Mouse (Mus musculus) embryo, embryonic 9.5 days (tissue): ENCODE data around the gene Gm43064.
A peak's percentile ranks its signal among the peaks of the same experiment; 100 is the strongest.
"Not testable (repeated sequence)": the region's sequence is repeated elsewhere in the genome, so short reads cannot be mapped to it uniquely, and the experiment has no call there.

Source experiments
- DNase-seq: peaks from one replicate; pipeline ENCODE4 v3.0.0-alpha.2; 2017; ENCODE audit errors: extremely low spot score

Gene Gm43064

GRCm38 (mm10) chr3:103808891-103809798 lies at the start of gene Gm43064, which contains the start of the genes Dclre1b and Ap4b1:
Gm43064 (plus strand) TSS chr3:103809573.
Dclre1b (minus strand) TSS chr3:103809444.
Ap4b1 (plus strand) TSS chr3:103809520.
- peak; percentile 94 for DNase-seq

GRCm38 (mm10) chr3:103766789-103767188 lies 42.6 kb upstream of the Gm43064 start:
- no peak for DNase-seq

GRCm38 (mm10) chr3:103771531-103772130 lies 37.7 kb upstream of the Gm43064 start:
- DNase-seq, result no peak

- no peak for DNase-seq
These were observed 36.5 kb upstream of the Gm43064 start for GRCm38 (mm10) chr3:103772846-103773245.

- no peak for DNase-seq
These were observed 35.9 kb upstream of the Gm43064 start for GRCm38 (mm10) chr3:103773508-103773907.

GRCm38 (mm10) chr3:103774009-103774408 lies 35.4 kb upstream of the Gm43064 start:
- DNase-seq, result no peak

GRCm38 (mm10) chr3:103777940-103778339 lies 31.4 kb upstream of the Gm43064 start:
- DNase-seq, result no peak

GRCm38 (mm10) chr3:103778660-103779059 lies 30.7 kb upstream of the Gm43064 start:
- DNase-seq, result no peak

GRCm38 (mm10) chr3:103779183-103779582 lies 30.2 kb upstream of the Gm43064 start:
- no peak for DNase-seq

- no peak for DNase-seq
These were observed 29.1 kb upstream of the Gm43064 start for GRCm38 (mm10) chr3:103780271-103780670.

GRCm38 (mm10) chr3:103780777-103781176 lies 28.6 kb upstream of the Gm43064 start:
- DNase-seq, result no peak

GRCm38 (mm10) chr3:103782844-103783609 lies 26.3 kb upstream of the Gm43064 start:
- no peak for DNase-seq

- no peak for DNase-seq
These were observed 22.1 kb upstream of the Gm43064 start for GRCm38 (mm10) chr3:103787225-103787624.

- DNase-seq, result no peak
These were observed 20.3 kb upstream of the Gm43064 start for GRCm38 (mm10) chr3:103789096-103789495.

GRCm38 (mm10) chr3:103789891-103790345 lies 19.5 kb upstream of the Gm43064 start:
- peak; percentile 47 for DNase-seq

- no peak for DNase-seq
These were observed 18.8 kb upstream of the Gm43064 start for GRCm38 (mm10) chr3:103790346-103791145.

- DNase-seq, result peak; percentile 94
These were observed 17.9 kb upstream of the Gm43064 start, which contains the start of gene Hipk1 for GRCm38 (mm10) chr3:103791230-103792110. Hipk1 (minus strand) TSS chr3:103791563.

GRCm38 (mm10) chr3:103792111-103792406 lies 17.3 kb upstream of the Gm43064 start:
- not testable (repeated sequence) for DNase-seq

GRCm38 (mm10) chr3:103792566-103792965 lies 16.8 kb upstream of the Gm43064 start:
- DNase-seq, result no peak

GRCm38 (mm10) chr3:103796389-103796788 lies 13.0 kb upstream of the Gm43064 start:
- no peak for DNase-seq
